Mouse (Mus musculus) MEL (cell line): ENCODE measurements around the gene Cdkn1a. TPM values are rescaled to one million over a fixed set of nuclear protein-coding genes. Genes with fewer than 3 reads are reported as not detected.

ENCODE experiments used
- DNase-seq: peaks from one replicate; pipeline ENCODE4 v3.0.0; 2011; ENCODE audit warnings: low read depth, low spot score
- H3K27ac ChIP-seq: 2 replicates; pipeline ENCODE4 v1.5.1; 2012; ENCODE audit warnings: low read depth, mild to moderate bottlenecking, control low read depth, low read length, moderate library complexity; ENCODE audit not compliant: control insufficient read depth
- H3K27me3 ChIP-seq, 2 experiments: fragments of 150-350 bp in 1 of 2; sonication (generic) in 1 of 2; 2 replicates each; pipeline ENCODE4 v1.6.1; 2012; ENCODE audit warnings: low read length in 2 of 2, mild to moderate bottlenecking in 2 of 2, improper control_type of control experiment in 1 of 2, moderate library complexity in 1 of 2; ENCODE audit not compliant: insufficient read depth in 2 of 2, control insufficient read depth in 1 of 2
- H3K36me3 ChIP-seq, 2 experiments: 2 replicates each; pipeline ENCODE4 v1.6.1; 2012 to 2014; ENCODE audit warnings: low read length in 2 of 2, improper control_type of control experiment in 1 of 2, inconsistent platforms in 1 of 2, mild to moderate bottlenecking in 1 of 2; ENCODE audit not compliant: insufficient read depth in 2 of 2, control insufficient read depth in 1 of 2
- H3K4me1 ChIP-seq, 2 experiments: fragments of 150-350 bp in 1 of 2; sonication (generic) in 1 of 2; 2 replicates each; pipeline ENCODE4 v1.6.1; 2012; ENCODE audit warnings: low read length in 2 of 2, improper control_type of control experiment in 1 of 2, mild to moderate bottlenecking in 1 of 2; ENCODE audit not compliant: insufficient read depth in 2 of 2, control insufficient read depth in 1 of 2
- H3K4me3 ChIP-seq, 2 experiments: fragments of 150-350 bp in 1 of 2; sonication (generic) in 1 of 2; 2 replicates each; pipeline ENCODE4 v1.5.1; 2012; ENCODE audit warnings: low read depth in 2 of 2, low read length in 2 of 2, mild to moderate bottlenecking in 2 of 2, moderate library complexity in 2 of 2, control low read depth in 1 of 2, improper control_type of control experiment in 1 of 2; ENCODE audit not compliant: control insufficient read depth in 1 of 2, insufficient read depth in 1 of 2
- H3K79me2 ChIP-seq: 2 replicates; pipeline ENCODE4 v1.6.1; 2012; ENCODE audit warnings: mild to moderate bottlenecking, low read length, moderate library complexity; ENCODE audit not compliant: control insufficient read depth, poor library complexity, insufficient read depth
- H3K9ac ChIP-seq: 2 replicates; pipeline ENCODE4 v1.6.1; 2012; ENCODE audit warnings: low read depth, mild to moderate bottlenecking, control low read depth, low read length, moderate library complexity; ENCODE audit not compliant: control insufficient read depth, poor library complexity, severe bottlenecking
- H3K9me3 ChIP-seq: fragments of 150-350 bp; sonication (generic); replicated peaks from 2 replicates; pipeline ENCODE4 v1.6.1; 2012; ENCODE audit warnings: mild to moderate bottlenecking, low read length, improper control_type of control experiment, moderate library complexity; ENCODE audit not compliant: insufficient read depth
- BHLHE40 ChIP-seq: IDR thresholded peaks from 2 replicates; pipeline ENCODE4 v1.6.1; 2012; ENCODE audit warnings: low read depth, mild to moderate bottlenecking, inconsistent platforms, low read length, improper control_type of control experiment, borderline replicate concordance
- CHD2 ChIP-seq: IDR thresholded peaks from 2 replicates; pipeline ENCODE4 v1.6.1; 2011; ENCODE audit warnings: low read length, improper control_type of control experiment
- CTCF ChIP-seq, 3 experiments: IDR thresholded peaks in 2 of 3; conservative IDR thresholded peaks in 1 of 3; 2 replicates each; pipeline ENCODE4 v1.5.1; 2011 to 2012; ENCODE audit warnings: low read length in 3 of 3, low read depth in 2 of 3, mild to moderate bottlenecking in 2 of 3, improper control_type of control experiment in 1 of 3, inconsistent platforms in 1 of 3, mixed read lengths in 1 of 3, moderate library complexity in 1 of 3; ENCODE audit not compliant: control insufficient read depth in 1 of 3, insufficient read depth in 1 of 3, poor library complexity in 1 of 3, severe bottlenecking in 1 of 3
- EP300 ChIP-seq, 2 experiments: IDR thresholded peaks; 2 replicates each; pipeline ENCODE4 v1.6.1; 2011; ENCODE audit warnings: improper control_type of control experiment in 2 of 2, low read length in 2 of 2, low read depth in 1 of 2, mild to moderate bottlenecking in 1 of 2
- GABPA ChIP-seq: IDR thresholded peaks from 2 replicates; pipeline ENCODE4 v1.6.1; 2012; ENCODE audit warnings: low read depth, mild to moderate bottlenecking, inconsistent platforms, low read length, improper control_type of control experiment, moderate library complexity
- GATA1 ChIP-seq: IDR thresholded peaks from 2 replicates; pipeline ENCODE4 v1.6.1; 2011; ENCODE audit warnings: low read depth, low read length, improper control_type of control experiment
- JUND ChIP-seq: IDR thresholded peaks from 2 replicates; pipeline ENCODE4 v1.6.1; 2011; ENCODE audit warnings: low read depth, mild to moderate bottlenecking, improper control_type of control experiment, low read length
- MAFK ChIP-seq: IDR thresholded peaks from 2 replicates; pipeline ENCODE4 v1.6.1; 2011; ENCODE audit warnings: low read depth, mild to moderate bottlenecking, low read length, improper control_type of control experiment, borderline replicate concordance
- MAX ChIP-seq: IDR thresholded peaks from 2 replicates; pipeline ENCODE4 v1.6.1; 2011; ENCODE audit warnings: low read length, improper control_type of control experiment
- MAZ ChIP-seq: IDR thresholded peaks from 2 replicates; pipeline ENCODE4 v1.6.1; 2012; ENCODE audit warnings: low read depth, mild to moderate bottlenecking, inconsistent platforms, low read length, improper control_type of control experiment
- MEF2A ChIP-seq: IDR thresholded peaks from 2 replicates; pipeline ENCODE4 v1.6.1; 2014; ENCODE audit warnings: low read depth, mild to moderate bottlenecking, inconsistent platforms, low read length, improper control_type of control experiment; ENCODE audit not compliant: poor library complexity, insufficient replicate concordance, severe bottlenecking; ENCODE audit errors: extremely low read depth
- MXI1 ChIP-seq: IDR thresholded peaks from 2 replicates; pipeline ENCODE4 v1.6.1; 2011; ENCODE audit warnings: mild to moderate bottlenecking, low read depth, low read length, improper control_type of control experiment
- NELFE ChIP-seq: IDR thresholded peaks from 2 replicates; pipeline ENCODE4 v1.6.1; 2011; ENCODE audit warnings: low read depth, low read length, improper control_type of control experiment
- NRF1 ChIP-seq: IDR thresholded peaks from 2 replicates; pipeline ENCODE4 v1.6.1; 2014; ENCODE audit warnings: low read depth, mild to moderate bottlenecking, inconsistent platforms, low read length, improper control_type of control experiment, moderate library complexity; ENCODE audit not compliant: poor library complexity, insufficient read depth, severe bottlenecking
- POLR2A ChIP-seq, 2 experiments: IDR thresholded peaks; 2 replicates each; pipeline ENCODE4 v1.6.1; 2011 to 2012; ENCODE audit warnings: low read length in 2 of 2, mild to moderate bottlenecking in 2 of 2, control low read depth in 1 of 2, improper control_type of control experiment in 1 of 2, low read depth in 1 of 2, moderate library complexity in 1 of 2; ENCODE audit not compliant: control insufficient read depth in 1 of 2, insufficient read depth in 1 of 2, poor library complexity in 1 of 2
- POLR2AphosphoS5 ChIP-seq: IDR thresholded peaks from 2 replicates; pipeline ENCODE4 v1.6.1; 2012; ENCODE audit warnings: low read depth, borderline replicate concordance, mild to moderate bottlenecking, inconsistent platforms, low read length, moderate library complexity, mixed read lengths
- RAD21 ChIP-seq: IDR thresholded peaks from 2 replicates; pipeline ENCODE4 v1.6.1; 2011; ENCODE audit warnings: mild to moderate bottlenecking, low read depth, low read length, improper control_type of control experiment
- SIN3A ChIP-seq: IDR thresholded peaks from 2 replicates; pipeline ENCODE4 v1.6.1; 2012; ENCODE audit warnings: low read length, improper control_type of control experiment, inconsistent platforms
- TAL1 ChIP-seq: IDR thresholded peaks from 2 replicates; pipeline ENCODE4 v1.6.1; 2012; ENCODE audit warnings: mild to moderate bottlenecking, inconsistent platforms, low read length, moderate library complexity, mixed read lengths
- USF1 ChIP-seq: IDR thresholded peaks from 2 replicates; pipeline ENCODE4 v1.6.1; 2014; ENCODE audit warnings: low read depth, mild to moderate bottlenecking, inconsistent platforms, low read length, improper control_type of control experiment, moderate library complexity
- ZC3H11A ChIP-seq: IDR thresholded peaks from 2 replicates; pipeline ENCODE4 v1.6.1; 2012; ENCODE audit warnings: low read depth, mild to moderate bottlenecking, inconsistent platforms, low read length, improper control_type of control experiment
- ZKSCAN1 ChIP-seq: IDR thresholded peaks from 2 replicates; pipeline ENCODE4 v1.6.1; 2012; ENCODE audit warnings: low read depth, mild to moderate bottlenecking, inconsistent platforms, low read length, improper control_type of control experiment, moderate library complexity
- polyA plus RNA-seq, 2 experiments: library from polyadenylated mRNA; stranded (reverse) in 1 of 2; unstranded in 1 of 2; fragments of >175 nt in 1 of 2; fragments of >200 nt in 1 of 2; gene quantifications; 2 replicates each; pipeline versions ENCODE4 v1.2.1 to v1.2.4; 2012; ENCODE audit warnings: low replicate concordance in 2 of 2, low read depth in 1 of 2; ENCODE audit not compliant: insufficient read length in 2 of 2, insufficient read depth in 1 of 2, missing spikeins in 1 of 2
- total RNA-seq: library from RNA; depleted of rRNA; stranded (reverse); fragments of 300-350 nt; gene quantifications from 2 replicates; pipeline ENCODE4 v1.2.3, GENCODE M21; 2012

Gene Cdkn1a
- total and polyA plus RNA-seq, 3 experiments = 2.0 to 21.0 TPM; not detected in 1

GRCm38 (mm10) chr17:29058487-29058886 is 32.3 kb upstream of the Cdkn1a start:
- Histone ChIP-seq H3K4me1 (peaks cover 3 to 7% of the 10 kb centered on the region in 2 experiments; a peak in 2 of 4 replicates), H3K27me3 (no peaks in the 10 kb centered on the region), H3K9ac (no peak overlapping the region), H3K9me3 (no peaks in the 10 kb centered on the region), H3K27ac (no peak overlapping the region), H3K79me2 (no peaks in the 10 kb centered on the region), H3K4me3 (no peak overlapping the region), H3K36me3 (0 out of 4 replicates have a peak, but pooled peaks cover 0 to 5% of the 10 kb centered on the region in 2 experiments)
- TF ChIP-seq NRF1 (no peak), MEF2A (no peak), ZKSCAN1 (no peak), EP300 (IDR thresholded peaks at IDR 0.05; ENCODE audit: low read depth in 1 of 2, low read length in 2 of 2) (no peak)
- DNase-seq = no peak

- Histone ChIP-seq H3K9ac (no peak overlapping the region), H3K36me3 (0 out of 4 replicates have a peak, but pooled peaks cover 0 to 5% of the 10 kb centered on the region in 2 experiments), H3K79me2 (no peaks in the 10 kb centered on the region), H3K27ac (no peak overlapping the region), H3K27me3 (no peaks in the 10 kb centered on the region), H3K9me3 (no peaks in the 10 kb centered on the region), H3K4me3 (no peak overlapping the region), H3K4me1 (peaks cover under 1 to 7% of the 10 kb centered on the region in 2 experiments; a peak in 2 of 4 replicates)
- no peak for TF ChIP-seq USF1
- TF ChIP-seq POLR2AphosphoS5 = no peak
- TF ChIP-seq MAX = no peak
- no peak for TF ChIP-seq EP300 (IDR thresholded peaks at IDR 0.05; ENCODE audit: low read depth in 1 of 2, low read length in 2 of 2)
- no peak for TF ChIP-seq NRF1
- no peak for TF ChIP-seq RAD21
- no peak for TF ChIP-seq ZKSCAN1
- TF ChIP-seq ZC3H11A = no peak
- no peak for TF ChIP-seq SIN3A
- TF ChIP-seq GATA1 = no peak
- no peak for TF ChIP-seq MAFK
- no peak for TF ChIP-seq CHD2
- DNase-seq = no peak
Observed at GRCm38 (mm10) chr17:29059581-29059980, 31.2 kb upstream of the Cdkn1a start.

- Histone ChIP-seq H3K9me3 (no peaks in the 10 kb centered on the region), H3K4me3 (no peak overlapping the region), H3K36me3 (0 out of 4 replicates have a peak, but pooled peaks cover 0 to 5% of the 10 kb centered on the region in 2 experiments), H3K79me2 (no peaks in the 10 kb centered on the region), H3K9ac (no peak overlapping the region), H3K4me1 (peaks cover 0 to 7% of the 10 kb centered on the region in 2 experiments; a peak in 1 of 4 replicates), H3K27me3 (no peaks in the 10 kb centered on the region), H3K27ac (no peak overlapping the region)
- no peak for DNase-seq
- TF ChIP-seq MAFK (no peak), MXI1 (no peak), RAD21 (no peak), MAZ (no peak), CTCF (IDR thresholded peaks at IDR 0.05 in 2 of 3, conservative IDR thresholded peaks at IDR 0.05 in 1 of 3; ENCODE audit: control insufficient read depth in 1 of 3, insufficient read depth in 1 of 3, low read depth in 2 of 3, low read length in 3 of 3, poor library complexity in 1 of 3, severe bottlenecking in 1 of 3) (no peak), TAL1 (no peak), POLR2A (IDR thresholded peaks at IDR 0.05; ENCODE audit: control insufficient read depth in 1 of 2, insufficient read depth in 1 of 2, low read depth in 1 of 2, low read length in 2 of 2, poor library complexity in 1 of 2) (no peak), POLR2AphosphoS5 (no peak), JUND (no peak), GABPA (no peak), NRF1 (no peak), BHLHE40 (no peak), NELFE (no peak)
Observed at GRCm38 (mm10) chr17:29060946-29061345, 29.8 kb upstream of the Cdkn1a start.
